Mouse (Mus musculus) layer of hippocampus, adult 8-10 months (tissue): ENCODE measurements around the gene Ctse. TPM values are rescaled to one million over a fixed set of nuclear protein-coding genes. Genes with fewer than 3 reads are reported as not detected.
"Not testable (repeated sequence)": the region's sequence is repeated elsewhere in the genome, so short reads cannot be mapped to it uniquely, and the experiment has no call there.

Experiments
- DNase-seq, 2 experiments: peaks; one replicate each; pipeline ENCODE4 v3.0.0; 2022; ENCODE audit warnings: low spot score in 2 of 2
- total RNA-seq, 4 experiments: library from RNA; stranded (reverse); gene quantifications; 2 replicates each; pipeline ENCODE4 v1.2.4; 2022

The Ctse gene
- 10 to 100 TPM in 1 of 4 experiments, 1 to 10 TPM in 1, not detected in 2; 7.9 to 12.2 TPM for total RNA-seq

- no peak for DNase-seq
Observed at GRCm38 (mm10) chr1:131637791-131638540, at the start of gene Ctse. Gene Ctse, plus strand, starts transcription at chr1:131638306.

- DNase-seq = no peak
Observed at GRCm38 (mm10) chr1:131598905-131599304, 39.2 kb upstream of the Ctse start, which contains the start of gene Avpr1b. Gene Avpr1b, plus strand, starts transcription at chr1:131599239.

GRCm38 (mm10) chr1:131600314-131600713 lies 37.8 kb upstream of the Ctse start:
- DNase-seq = no peak

- DNase-seq = no peak
Observed at GRCm38 (mm10) chr1:131606719-131607118, 31.4 kb upstream of the Ctse start.

GRCm38 (mm10) chr1:131612556-131613155 lies 25.4 kb upstream of the Ctse start:
- DNase-seq = no peak

- peak; percentile 19 to 66 for DNase-seq
Observed at GRCm38 (mm10) chr1:131613361-131614133, 24.6 kb upstream of the Ctse start.

GRCm38 (mm10) chr1:131614641-131615040 lies 23.5 kb upstream of the Ctse start:
- DNase-seq = no peak

- DNase-seq = no peak
Observed at GRCm38 (mm10) chr1:131616131-131616530, 22.0 kb upstream of the Ctse start.

GRCm38 (mm10) chr1:131616546-131617220 lies 21.4 kb upstream of the Ctse start:
- no peak for DNase-seq

- DNase-seq = no peak
Observed at GRCm38 (mm10) chr1:131618576-131618975, 19.5 kb upstream of the Ctse start.

- no peak for DNase-seq
Observed at GRCm38 (mm10) chr1:131619348-131619747, 18.8 kb upstream of the Ctse start.

- no peak for DNase-seq
Observed at GRCm38 (mm10) chr1:131623644-131624043, 14.5 kb upstream of the Ctse start.

- no peak for DNase-seq
Observed at GRCm38 (mm10) chr1:131624175-131624835, 13.8 kb upstream of the Ctse start.

GRCm38 (mm10) chr1:131626200-131626599 lies 11.9 kb upstream of the Ctse start:
- DNase-seq = no peak

- DNase-seq = not testable (repeated sequence)
Observed at GRCm38 (mm10) chr1:131632216-131632615, 5.9 kb upstream of the Ctse start.

GRCm38 (mm10) chr1:131634495-131634894 lies 3.6 kb upstream of the Ctse start:
- DNase-seq = no peak

- DNase-seq = no peak
Observed at GRCm38 (mm10) chr1:131638541-131639421, 675 bp downstream of the Ctse start.

- no peak for DNase-seq
Observed at GRCm38 (mm10) chr1:131640062-131640461, 2.0 kb downstream of the Ctse start.

GRCm38 (mm10) chr1:131641565-131641964 lies 3.5 kb downstream of the Ctse start:
- no peak for DNase-seq

GRCm38 (mm10) chr1:131642251-131642650 lies 4.1 kb downstream of the Ctse start:
- no peak for DNase-seq
